Mouse (Mus musculus): ENCODE data around the gene Olfr467. TPM values are rescaled to one million over a fixed set of nuclear protein-coding genes. Genes with fewer than 3 reads are reported as not detected.
"Not testable (repeated sequence)": the region's sequence is repeated elsewhere in the genome, so short reads cannot be mapped to it uniquely, and the experiment has no call there.

Gene Olfr467
- polyA plus RNA-seq, 2 experiments = not detected

DNA sequence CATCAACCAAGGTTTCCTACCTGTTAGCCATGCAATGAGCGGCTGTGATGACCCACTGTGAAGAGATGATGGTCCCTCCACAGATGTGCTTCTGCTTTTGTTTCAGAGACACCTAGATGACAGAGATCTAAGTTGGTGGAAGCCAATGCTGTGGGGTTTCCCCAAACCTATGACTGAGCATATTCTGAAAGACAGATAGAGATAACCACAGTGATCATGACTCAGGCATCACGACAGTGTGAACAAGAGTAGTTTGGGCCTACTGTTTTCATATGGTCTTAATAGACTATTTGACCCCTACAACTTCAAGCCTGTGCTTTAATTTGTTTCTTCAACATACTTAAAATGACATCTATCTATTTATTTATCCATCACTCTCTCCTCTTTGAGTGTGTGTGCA, 15.6 kb upstream of the Olfr467 start:
- no peaks in the 10 kb centered on the region for H3K27me3 ChIP-seq (ENCODE audit: control insufficient read depth, insufficient read depth, low read length)
- no peak overlapping the region for H3K9ac ChIP-seq (ENCODE audit: low read depth, low read length, severe bottlenecking)
- no peak overlapping the region for H3K4me3 ChIP-seq (replicated peaks; ENCODE audit: low read length)
- ATAC-seq (ENCODE audit: low FRiP score, low read depth) (no peak), DNase-seq (ENCODE audit: low spot score) (no peak)
- no peak overlapping the region for H3K27ac ChIP-seq (replicated peaks; ENCODE audit: low read depth, low read length)
- 88% methylated on average over 2 of the region's 2 CpGs for WGBS
- H3K4me2 ChIP-seq (replicated peaks; ENCODE audit: low read depth, low read length, severe bottlenecking) = no peak overlapping the region
- no peaks in the 10 kb centered on the region for H3K9me3 ChIP-seq (ENCODE audit: control insufficient read depth, low read length)
- no peaks in the 10 kb centered on the region for H3K4me1 ChIP-seq (ENCODE audit: control insufficient read depth, insufficient read depth, low read length)
- no peak for TF ChIP-seq POLR2A (IDR thresholded peaks at IDR 0.05; ENCODE audit: borderline replicate concordance, extremely low read depth, insufficient read depth, insufficient read length)
- no peaks in the 10 kb centered on the region for H3K36me3 ChIP-seq (ENCODE audit: control insufficient read depth, insufficient read depth, low read length)

DNA sequence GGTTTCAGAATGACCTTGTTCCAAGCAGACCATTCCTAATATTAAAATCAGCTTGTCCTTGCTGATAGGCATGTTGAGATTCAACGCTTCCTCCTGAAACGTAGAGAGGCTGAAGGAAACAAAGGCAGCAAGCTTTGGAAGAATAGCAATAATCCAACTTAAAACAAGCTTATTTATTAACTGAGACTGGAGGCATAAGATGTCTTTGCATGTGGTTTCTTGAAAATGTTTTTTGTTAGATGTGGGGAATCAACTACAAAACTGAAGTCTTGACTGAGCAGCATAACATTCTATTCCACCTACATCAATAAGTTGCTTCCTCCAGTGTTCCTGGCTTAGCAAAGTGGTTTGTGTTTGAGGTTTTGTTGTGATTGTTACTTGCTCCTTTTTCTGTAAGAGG, 11.0 kb upstream of the Olfr467 start, which contains the start of gene Ovch2:
Ovch2 (minus strand) TSS at position 101 of the 400 bp plus-strand sequence.
- ATAC-seq (ENCODE audit: low FRiP score, low read depth) = no peak
- H3K4me2 ChIP-seq (replicated peaks; ENCODE audit: low read depth, low read length, severe bottlenecking) = no peak within 1 kb of the TSS
- TF ChIP-seq POLR2A (IDR thresholded peaks at IDR 0.05; ENCODE audit: borderline replicate concordance, extremely low read depth, insufficient read depth, insufficient read length) = no peak
- no peak within 1 kb of the TSS for H3K27ac ChIP-seq (replicated peaks; ENCODE audit: low read depth, low read length)
- H3K4me1 ChIP-seq (ENCODE audit: control insufficient read depth, insufficient read depth, low read length) = peaks cover 5% of the 10 kb centered on the region; the same call in 1 of the 2 replicates
- no peaks in the 10 kb centered on the region for H3K9me3 ChIP-seq (ENCODE audit: control insufficient read depth, low read length)
- H3K4me3 ChIP-seq (replicated peaks; ENCODE audit: low read length) = no peak within 1 kb of the TSS
- no peak for DNase-seq (ENCODE audit: low spot score)
- no peak within 1 kb of the TSS for H3K9ac ChIP-seq (ENCODE audit: low read depth, low read length, severe bottlenecking)
- WGBS = 85% methylated on average over 2 of the region's 2 CpGs
- H3K27me3 ChIP-seq (ENCODE audit: control insufficient read depth, insufficient read depth, low read length) = no peaks in the 10 kb centered on the region
- no peaks in the 10 kb centered on the region for H3K36me3 ChIP-seq (ENCODE audit: control insufficient read depth, insufficient read depth, low read length)

DNA sequence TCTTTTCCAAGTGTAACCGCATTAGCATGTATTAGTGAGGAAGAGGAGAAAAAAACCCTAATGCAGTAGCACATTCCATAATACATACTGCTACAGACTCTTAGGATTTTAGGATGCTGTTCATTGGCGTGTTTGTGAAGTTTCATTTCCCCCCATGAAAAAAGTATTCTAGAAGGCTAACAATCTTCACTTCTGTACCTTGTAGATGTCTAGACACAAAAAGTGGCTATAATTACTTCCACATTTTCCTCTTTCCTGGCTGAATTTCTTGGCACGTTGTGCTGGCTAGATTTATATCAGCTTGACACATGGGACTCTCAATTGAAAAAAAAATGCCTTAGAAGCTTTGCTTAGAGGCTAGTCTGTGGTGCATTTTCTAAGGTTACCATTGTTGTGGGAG, 9.9 kb upstream of the Olfr467 start:
- TF ChIP-seq POLR2A (IDR thresholded peaks at IDR 0.05; ENCODE audit: borderline replicate concordance, extremely low read depth, insufficient read depth, insufficient read length) = no peak
- ATAC-seq (ENCODE audit: low FRiP score, low read depth) = peak; percentile 62
- Histone ChIP-seq H3K9me3 (ENCODE audit: control insufficient read depth, low read length) (no peaks in the 10 kb centered on the region), H3K4me1 (ENCODE audit: control insufficient read depth, insufficient read depth, low read length) (peaks cover 5% of the 10 kb centered on the region; the same call in 1 of the 2 replicates), H3K27me3 (ENCODE audit: control insufficient read depth, insufficient read depth, low read length) (no peaks in the 10 kb centered on the region), H3K4me2 (replicated peaks; ENCODE audit: low read depth, low read length, severe bottlenecking) (no peak overlapping the region), H3K4me3 (replicated peaks; ENCODE audit: low read length) (no peak overlapping the region), H3K27ac (replicated peaks; ENCODE audit: low read depth, low read length) (no peak overlapping the region), H3K9ac (ENCODE audit: low read depth, low read length, severe bottlenecking) (no peak overlapping the region), H3K36me3 (ENCODE audit: control insufficient read depth, insufficient read depth, low read length) (no peaks in the 10 kb centered on the region)
- DNase-seq (ENCODE audit: low spot score) = peak; percentile 74
- WGBS = 33% methylated on average over 3 of the region's 3 CpGs

DNA sequence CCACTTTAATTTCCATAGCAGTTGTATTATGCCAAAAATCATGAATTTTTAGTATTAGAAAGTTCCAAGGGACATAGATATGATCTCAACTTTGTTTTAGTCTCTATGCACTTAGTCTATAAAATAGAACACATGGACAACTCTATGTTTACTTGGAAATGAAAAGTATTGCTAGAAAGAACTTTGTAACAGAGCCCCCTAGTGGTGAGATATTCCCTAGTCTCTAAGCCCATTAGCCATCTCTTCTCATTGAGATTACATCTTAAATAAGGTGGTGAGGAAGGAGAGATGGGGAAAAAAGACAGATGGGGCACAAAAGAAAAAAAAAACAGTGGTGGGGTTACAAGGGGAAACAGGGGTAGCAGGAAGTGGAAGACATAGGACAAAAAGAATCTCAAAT, 7.4 kb downstream of the Olfr467 start:
- Histone ChIP-seq H3K4me2 (replicated peaks; ENCODE audit: low read depth, low read length, severe bottlenecking) (no peak overlapping the region), H3K9me3 (ENCODE audit: control insufficient read depth, low read length) (no peaks in the 10 kb centered on the region), H3K4me3 (replicated peaks; ENCODE audit: low read length) (no peak overlapping the region), H3K4me1 (ENCODE audit: control insufficient read depth, insufficient read depth, low read length) (no peaks in the 10 kb centered on the region), H3K27ac (replicated peaks; ENCODE audit: low read depth, low read length) (no peak overlapping the region), H3K27me3 (ENCODE audit: control insufficient read depth, insufficient read depth, low read length) (no peaks in the 10 kb centered on the region), H3K9ac (ENCODE audit: low read depth, low read length, severe bottlenecking) (no peak overlapping the region), H3K36me3 (ENCODE audit: control insufficient read depth, insufficient read depth, low read length) (no peaks in the 10 kb centered on the region)
- no peak for TF ChIP-seq POLR2A (IDR thresholded peaks at IDR 0.05; ENCODE audit: borderline replicate concordance, extremely low read depth, insufficient read depth, insufficient read length)
- ATAC-seq (ENCODE audit: low FRiP score, low read depth) (no peak), DNase-seq (ENCODE audit: low spot score) (peak; percentile 58)

DNA sequence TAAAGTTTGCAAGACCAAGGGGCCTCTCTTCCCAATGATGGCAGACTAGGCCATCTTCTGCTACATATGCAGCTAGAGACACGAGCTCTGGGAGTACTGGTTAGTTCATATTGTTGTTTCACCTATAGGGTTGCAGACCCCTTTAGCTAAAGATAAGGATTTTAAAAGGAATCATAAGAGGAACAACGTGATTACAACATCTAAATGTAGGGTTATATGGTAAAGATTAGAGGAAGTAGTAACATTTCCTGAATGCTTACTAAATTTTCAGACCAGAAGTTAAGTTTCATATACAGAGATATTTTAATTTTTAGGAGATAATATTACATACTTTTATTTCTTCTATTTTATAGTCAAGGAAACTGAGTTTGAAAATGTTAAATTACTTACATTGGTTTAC, 11.8 kb downstream of the Olfr467 start:
- not testable (repeated sequence) for DNase-seq (ENCODE audit: low spot score); ATAC-seq (ENCODE audit: low FRiP score, low read depth)
- WGBS = 68% methylated on average over 2 of the region's 2 CpGs

DNA sequence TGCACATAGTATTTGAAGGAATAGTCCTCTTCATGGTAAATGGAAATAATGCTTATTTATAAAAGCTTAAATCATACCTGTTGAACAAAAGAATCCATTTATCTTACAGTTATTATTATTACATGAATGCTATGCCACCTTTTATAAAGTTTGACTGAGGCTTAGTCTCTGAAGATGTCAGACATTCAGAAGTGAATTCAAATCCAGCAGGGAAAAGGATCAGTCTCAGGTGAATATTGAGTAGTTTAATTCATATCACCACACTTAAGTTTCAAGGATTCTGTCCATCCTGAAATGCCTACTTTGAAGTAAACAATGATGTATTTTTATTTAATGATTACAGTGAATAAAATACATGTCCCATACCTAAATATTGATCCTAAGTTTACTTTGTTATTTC, 13.4 kb downstream of the Olfr467 start, which contains the start of gene Olfr469:
Olfr469 (minus strand) TSS at position 101 of the 400 bp plus-strand sequence.
- H3K9me3 ChIP-seq (ENCODE audit: control insufficient read depth, low read length); H3K36me3 ChIP-seq (ENCODE audit: control insufficient read depth, insufficient read depth, low read length); H3K4me3 ChIP-seq (replicated peaks; ENCODE audit: low read length); H3K27me3 ChIP-seq (ENCODE audit: control insufficient read depth, insufficient read depth, low read length); H3K9ac ChIP-seq (ENCODE audit: low read depth, low read length, severe bottlenecking); H3K4me2 ChIP-seq (replicated peaks; ENCODE audit: low read depth, low read length, severe bottlenecking); H3K4me1 ChIP-seq (ENCODE audit: control insufficient read depth, insufficient read depth, low read length); ATAC-seq (ENCODE audit: low FRiP score, low read depth); DNase-seq (ENCODE audit: low spot score); H3K27ac ChIP-seq (replicated peaks; ENCODE audit: low read depth, low read length): not testable (repeated sequence)

More for the DNA sequence above, 11.8 kb downstream of the Olfr467 start:
- not testable (repeated sequence) for H3K4me2 ChIP-seq (replicated peaks; ENCODE audit: low read depth, low read length, severe bottlenecking); H3K4me3 ChIP-seq (replicated peaks; ENCODE audit: low read length); H3K9ac ChIP-seq (ENCODE audit: low read depth, low read length, severe bottlenecking); H3K36me3 ChIP-seq (ENCODE audit: control insufficient read depth, insufficient read depth, low read length); H3K27ac ChIP-seq (replicated peaks; ENCODE audit: low read depth, low read length); H3K27me3 ChIP-seq (ENCODE audit: control insufficient read depth, insufficient read depth, low read length); H3K9me3 ChIP-seq (ENCODE audit: control insufficient read depth, low read length); H3K4me1 ChIP-seq (ENCODE audit: control insufficient read depth, insufficient read depth, low read length)
